Mouse (Mus musculus): Measurements from ENCODE around the gene Jak3.
"Not testable (repeated sequence)": the region's sequence is repeated elsewhere in the genome, so short reads cannot be mapped to it uniquely, and the experiment has no call there.

Jak3 gene

GRCm38 (mm10) chr8:71687616-71688015 is 11.5 kb downstream of the Jak3 start:
- no peak for DNase-seq

GRCm38 (mm10) chr8:71689028-71689427 is 12.9 kb downstream of the Jak3 start, which contains the start of gene Insl3:
Gene Insl3, plus strand, starts transcription at chr8:71689214.
- DNase-seq: no peak

GRCm38 (mm10) chr8:71692509-71692908 is 16.4 kb downstream of the Jak3 start:
- DNase-seq: no peak

- no peak for DNase-seq
Measured at GRCm38 (mm10) chr8:71693166-71694041, 17.3 kb downstream of the Jak3 start.

GRCm38 (mm10) chr8:71695456-71695855 is 19.4 kb downstream of the Jak3 start:
- not testable (repeated sequence) for DNase-seq

GRCm38 (mm10) chr8:71700493-71701269 is 24.6 kb downstream of the Jak3 start:
- no peak for DNase-seq

GRCm38 (mm10) chr8:71701414-71702086 is 25.5 kb downstream of the Jak3 start, which contains the start of gene B3gnt3:
Gene B3gnt3, minus strand, starts transcription at chr8:71701789.
- DNase-seq: no peak

GRCm38 (mm10) chr8:71702087-71702432 is 26.0 kb downstream of the Jak3 start:
- no peak for DNase-seq

GRCm38 (mm10) chr8:71702923-71703322 is 26.8 kb downstream of the Jak3 start:
- DNase-seq: no peak

- DNase-seq: not testable (repeated sequence)
Measured at GRCm38 (mm10) chr8:71703400-71703799, 27.3 kb downstream of the Jak3 start.

GRCm38 (mm10) chr8:71707874-71708273 is 31.8 kb downstream of the Jak3 start:
- DNase-seq: peak; percentile 45

- DNase-seq: no peak
Measured at GRCm38 (mm10) chr8:71709134-71709799, 33.2 kb downstream of the Jak3 start.

GRCm38 (mm10) chr8:71709800-71710446 is 33.8 kb downstream of the Jak3 start:
- peak; percentile 86 for DNase-seq

GRCm38 (mm10) chr8:71711574-71711973 is 35.5 kb downstream of the Jak3 start:
- no peak for DNase-seq

- DNase-seq: no peak
Measured at GRCm38 (mm10) chr8:71715531-71715930, 39.4 kb downstream of the Jak3 start.

GRCm38 (mm10) chr8:71716561-71717053 is 40.5 kb downstream of the Jak3 start:
- no peak for DNase-seq

GRCm38 (mm10) chr8:71717096-71717495 is 41.0 kb downstream of the Jak3 start:
- DNase-seq: no peak

GRCm38 (mm10) chr8:71718252-71718651 is 42.2 kb downstream of the Jak3 start:
- DNase-seq: no peak

- no peak for DNase-seq
Measured at GRCm38 (mm10) chr8:71719218-71719617, 43.1 kb downstream of the Jak3 start.

- DNase-seq: no peak
Measured at GRCm38 (mm10) chr8:71719928-71720457, 43.9 kb downstream of the Jak3 start.

- DNase-seq: no peak
Measured at GRCm38 (mm10) chr8:71723047-71723551, 47.0 kb downstream of the Jak3 start.
